Mouse (Mus musculus): ENCODE measurements around the gene Sh3bgrl3. TPM values are rescaled to one million over a fixed set of nuclear protein-coding genes. Genes with fewer than 3 reads are reported as not detected.

Gene Sh3bgrl3
- polyA plus RNA-seq, 1 experiment from 2014 or later, result 436 TPM

DNA sequence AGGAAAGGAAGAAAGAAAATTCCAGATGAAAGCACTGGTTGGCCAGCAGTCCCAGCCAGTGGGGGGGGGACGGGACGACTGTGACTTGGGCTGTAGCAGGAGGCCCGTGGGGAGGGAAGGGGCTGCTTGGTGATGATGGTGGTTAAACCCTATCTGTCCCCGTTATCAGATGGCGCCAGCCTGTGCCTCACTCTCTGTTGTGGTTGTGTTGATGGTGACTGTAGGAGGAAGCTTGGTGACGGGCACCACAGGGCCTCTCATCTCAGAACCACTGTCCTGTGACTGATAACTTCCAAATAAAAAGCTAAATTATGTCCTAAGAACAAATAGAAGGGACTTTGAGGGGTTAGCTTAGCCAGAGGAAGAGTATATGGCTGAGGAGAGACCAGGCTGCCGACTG lies 22.5 kb downstream of the Sh3bgrl3 start:
- 72% methylated on average over 7 of the region's 7 CpGs for WGBS
- Histone ChIP-seq H3K4me3 (replicated peaks) (no peak overlapping the region), H3K9ac (replicated peaks) (no peak overlapping the region), H3K9me3 (replicated peaks) (no peaks in the 10 kb centered on the region), H3K36me3 (no peaks in the 10 kb centered on the region), H3K27ac (replicated peaks) (no peak overlapping the region), H3K27me3 (replicated peaks) (no peaks in the 10 kb centered on the region), H3K4me1 (peaks cover 9% of the 10 kb centered on the region), H3K4me2 (no peak overlapping the region)
- ATAC-seq (ENCODE audit: low FRiP score), result no peak

DNA sequence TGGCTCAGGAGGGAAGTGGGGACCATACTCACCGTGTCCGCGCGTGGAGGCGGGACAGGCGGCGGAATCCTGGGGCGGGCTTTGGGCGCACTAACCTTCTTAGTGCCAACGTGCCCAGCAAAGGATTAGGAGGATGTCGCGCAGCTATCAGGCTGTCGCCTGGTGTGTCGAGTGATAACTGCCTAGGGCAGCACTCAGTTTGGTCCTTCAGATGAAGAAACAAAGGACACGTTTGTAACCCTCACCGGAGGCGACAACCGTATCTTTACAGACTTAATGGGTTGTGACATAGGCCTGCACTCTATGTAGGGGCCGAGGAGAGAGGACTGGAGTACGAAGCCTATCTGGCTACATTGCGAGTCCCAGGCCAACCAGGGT lies 25.9 kb downstream of the Sh3bgrl3 start:
- Histone ChIP-seq H3K27me3 (replicated peaks) (no peaks in the 10 kb centered on the region), H3K9me3 (replicated peaks) (no peaks in the 10 kb centered on the region), H3K36me3 (no peaks in the 10 kb centered on the region), H3K4me3 (replicated peaks) (peak overlapping the region; percentile 91), H3K4me2 (peak overlapping the region; percentile 74), H3K4me1 (peaks cover 9% of the 10 kb centered on the region), H3K9ac (replicated peaks) (peak overlapping the region; percentile 77), H3K27ac (replicated peaks) (0 out of 2 replicates have a peak overlapping the region, but pooled peaks have one; percentile 33)
- 3% methylated on average over 21 of the region's 21 CpGs for WGBS
- peak; percentile 81 for ATAC-seq (ENCODE audit: low FRiP score)

DNA sequence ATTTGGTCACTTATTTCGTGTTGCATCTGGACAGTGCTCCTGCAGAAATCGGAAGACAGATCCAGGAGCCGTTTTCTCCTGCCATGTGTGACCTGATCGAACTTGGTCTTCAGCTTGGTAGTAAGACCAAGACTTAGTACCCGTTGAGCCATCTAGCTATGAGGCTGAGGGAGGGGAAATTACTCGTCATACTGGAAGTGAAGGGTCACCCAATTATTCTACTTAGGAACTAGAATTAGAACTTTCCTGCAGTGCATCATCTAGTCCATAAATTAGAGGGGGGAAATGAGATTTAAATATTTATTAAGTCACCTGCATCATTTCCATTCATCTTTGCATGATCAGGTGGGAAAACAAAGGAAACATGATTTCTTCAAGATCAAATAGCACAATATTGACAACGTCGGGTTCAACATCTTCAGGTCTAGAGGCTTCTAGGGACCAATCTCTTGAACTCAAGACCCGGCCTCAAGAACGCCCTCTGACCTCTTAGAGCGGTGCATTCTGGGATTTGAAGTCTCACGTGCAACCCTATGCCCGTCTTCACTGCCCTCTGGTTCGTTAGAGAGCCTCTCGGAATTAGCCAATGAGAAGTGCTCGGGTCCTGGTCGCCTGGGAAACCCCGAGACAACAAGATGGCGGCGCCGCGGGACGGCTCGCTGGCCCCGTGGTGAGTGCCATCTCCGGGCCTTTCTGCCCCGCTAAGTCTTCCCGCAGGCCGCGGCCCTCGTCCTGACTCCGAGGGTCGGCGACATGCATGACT lies 26.4 kb downstream of the Sh3bgrl3 start, which contains the start of gene Ubxn11:
Gene Ubxn11 (plus strand): TSS at position 592 of the 763 bp plus-strand sequence.
- Histone ChIP-seq H3K9me3 (replicated peaks) (no peaks in the 10 kb centered on the region), H3K27ac (replicated peaks) (0 out of 2 replicates have a peak within 1 kb of the TSS, but pooled peaks have one; percentile 33), H3K4me2 (peak within 1 kb of the TSS; percentile 74), H3K4me1 (peaks cover 9% of the 10 kb centered on the region), H3K4me3 (replicated peaks) (peak within 1 kb of the TSS; percentile 91), H3K9ac (replicated peaks) (peak within 1 kb of the TSS; percentile 77), H3K36me3 (no peaks in the 10 kb centered on the region), H3K27me3 (replicated peaks) (no peaks in the 10 kb centered on the region)
- WGBS, result 17% methylated on average over 34 of the region's 34 CpGs
- peak; percentile 97 for ATAC-seq (ENCODE audit: low FRiP score)

- 86% methylated on average over 4 of the region's 4 CpGs for WGBS
- no peak for ATAC-seq (ENCODE audit: low FRiP score)
- H3K9ac ChIP-seq (replicated peaks), result no peak overlapping the region
- no peak overlapping the region for H3K4me3 ChIP-seq (replicated peaks)
- H3K4me2 ChIP-seq, result no peak overlapping the region
- peaks cover 9% of the 10 kb centered on the region for H3K4me1 ChIP-seq
- H3K9me3 ChIP-seq (replicated peaks), result no peaks in the 10 kb centered on the region
- H3K36me3 ChIP-seq, result no peaks in the 10 kb centered on the region
- H3K27ac ChIP-seq (replicated peaks), result no peak overlapping the region
- no peaks in the 10 kb centered on the region for H3K27me3 ChIP-seq (replicated peaks)
These were observed 28.3 kb downstream of the Sh3bgrl3 start for GRCm38 (mm10) chr4:134100245-134100644.

GRCm38 (mm10) chr4:134098628-134099027 lies 30.0 kb downstream of the Sh3bgrl3 start:
- no peak overlapping the region for H3K9ac ChIP-seq (replicated peaks)
- no peak overlapping the region for H3K4me2 ChIP-seq
- no peaks in the 10 kb centered on the region for H3K9me3 ChIP-seq (replicated peaks)
- peaks cover 9% of the 10 kb centered on the region for H3K4me1 ChIP-seq
- 78% methylated on average over 8 of the region's 8 CpGs for WGBS
- H3K27me3 ChIP-seq (replicated peaks), result no peaks in the 10 kb centered on the region
- H3K4me3 ChIP-seq (replicated peaks), result no peak overlapping the region
- H3K36me3 ChIP-seq, result no peaks in the 10 kb centered on the region
- no peak for ATAC-seq (ENCODE audit: low FRiP score)
- H3K27ac ChIP-seq (replicated peaks), result no peak overlapping the region

DNA sequence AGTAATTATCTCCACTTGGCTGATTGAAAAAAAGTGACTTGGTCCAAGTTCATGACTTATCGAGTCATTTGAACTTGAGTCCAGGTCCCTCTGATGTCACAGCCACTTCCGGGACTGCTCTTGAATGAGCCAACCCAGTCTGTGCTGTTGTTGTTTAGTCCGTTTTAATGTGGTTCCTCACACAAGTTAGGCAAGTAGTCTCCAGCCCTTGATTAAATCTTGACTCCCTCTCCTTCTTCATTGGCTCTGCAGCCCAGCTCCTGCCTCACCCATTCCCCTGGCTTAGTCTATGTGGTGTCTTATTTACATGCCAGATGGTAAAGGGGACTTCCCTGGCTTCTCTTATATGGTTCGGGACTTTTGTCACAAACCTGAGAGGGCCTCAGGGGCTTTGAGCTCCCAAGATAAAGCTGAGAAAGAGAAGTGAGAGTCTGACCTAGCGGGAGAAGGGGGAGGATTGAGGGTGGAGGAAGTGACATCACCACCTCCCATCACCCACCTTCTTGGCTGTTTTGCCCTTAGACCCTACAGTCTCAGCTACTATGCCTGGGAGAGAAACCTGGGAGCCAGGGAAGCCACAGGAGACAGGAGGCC lies 31.5 kb downstream of the Sh3bgrl3 start:
- no peaks in the 10 kb centered on the region for H3K36me3 ChIP-seq
- H3K27ac ChIP-seq (replicated peaks), result no peak overlapping the region
- no peaks in the 10 kb centered on the region for H3K9me3 ChIP-seq (replicated peaks)
- H3K4me1 ChIP-seq, result no peaks in the 10 kb centered on the region
- no peak for ATAC-seq (ENCODE audit: low FRiP score)
- no peak overlapping the region for H3K9ac ChIP-seq (replicated peaks)
- no peaks in the 10 kb centered on the region for H3K27me3 ChIP-seq (replicated peaks)
- no peak overlapping the region for H3K4me3 ChIP-seq (replicated peaks)
- no peak overlapping the region for H3K4me2 ChIP-seq
- WGBS, result 87% methylated on average over 5 of the region's 5 CpGs

DNA sequence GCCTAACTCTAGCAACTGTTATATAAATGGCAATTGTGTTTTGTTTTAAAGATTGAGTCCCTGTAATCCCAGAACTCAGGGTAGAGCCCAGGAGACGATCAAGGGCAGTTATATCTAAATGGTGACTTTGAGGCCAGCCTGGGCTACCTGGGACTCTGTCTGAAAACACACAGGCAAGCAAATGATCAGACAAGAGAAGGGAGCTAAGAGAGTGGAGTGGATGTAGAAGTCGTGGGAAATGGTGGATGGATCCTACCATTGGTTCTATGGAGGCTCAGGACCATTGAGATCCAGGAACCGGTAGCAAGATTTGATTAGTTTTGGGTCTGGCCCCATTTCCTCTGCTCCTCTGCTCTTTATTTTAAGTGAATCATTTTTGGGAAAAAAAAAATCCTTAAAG lies 32.5 kb downstream of the Sh3bgrl3 start:
- WGBS, result 88% methylated on average over 3 of the region's 3 CpGs
- Histone ChIP-seq H3K36me3 (no peaks in the 10 kb centered on the region), H3K27me3 (replicated peaks) (no peaks in the 10 kb centered on the region), H3K27ac (replicated peaks) (no peak overlapping the region), H3K9me3 (replicated peaks) (no peaks in the 10 kb centered on the region), H3K4me1 (no peaks in the 10 kb centered on the region), H3K4me3 (replicated peaks) (no peak overlapping the region), H3K4me2 (no peak overlapping the region), H3K9ac (replicated peaks) (no peak overlapping the region)
- no peak for ATAC-seq (ENCODE audit: low FRiP score)

DNA sequence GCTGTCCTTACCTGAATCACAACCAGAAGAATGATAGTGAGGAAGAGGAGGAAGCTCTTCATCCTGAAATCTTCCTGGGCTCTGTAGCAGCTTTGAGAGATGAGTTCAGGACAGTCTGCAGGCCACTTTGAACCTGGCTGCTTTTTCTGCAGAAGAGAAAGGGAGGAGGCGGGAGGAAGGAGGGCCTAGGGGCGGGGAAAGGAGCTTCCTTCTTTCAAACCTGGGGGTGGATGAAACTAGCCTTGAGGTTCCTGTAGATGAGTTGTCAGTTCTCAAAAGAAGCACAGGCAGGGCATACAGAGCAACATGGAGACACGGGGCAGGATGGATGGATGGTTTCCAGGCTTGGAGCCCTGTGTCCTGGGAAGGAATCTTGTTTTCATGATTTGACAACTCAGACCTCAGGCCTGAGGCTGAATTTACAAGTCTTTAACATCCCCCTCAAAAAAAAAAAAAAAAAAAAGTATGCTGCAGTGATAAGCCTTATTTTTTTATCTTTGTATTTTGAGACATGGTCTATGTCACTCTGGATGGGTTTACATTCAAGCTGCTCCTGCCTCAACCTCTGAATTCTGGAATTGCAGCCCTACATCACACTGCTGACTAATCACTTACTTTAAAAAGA lies 33.6 kb downstream of the Sh3bgrl3 start, which contains the start of gene Cd52:
Gene Cd52 (minus strand): TSS at position 160 of the 625 bp plus-strand sequence.
- Histone ChIP-seq H3K4me3 (replicated peaks) (no peak within 1 kb of the TSS), H3K4me2 (no peak within 1 kb of the TSS), H3K27ac (replicated peaks) (no peak within 1 kb of the TSS), H3K36me3 (no peaks in the 10 kb centered on the region), H3K9ac (replicated peaks) (no peak within 1 kb of the TSS), H3K9me3 (replicated peaks) (no peaks in the 10 kb centered on the region), H3K27me3 (replicated peaks) (no peaks in the 10 kb centered on the region), H3K4me1 (no peaks in the 10 kb centered on the region)
- 63% methylated on average over 3 of the region's 3 CpGs for WGBS
- no peak for ATAC-seq (ENCODE audit: low FRiP score)

GRCm38 (mm10) chr4:134094004-134094564 lies 34.5 kb downstream of the Sh3bgrl3 start:
- Histone ChIP-seq H3K27ac (replicated peaks) (no peak overlapping the region), H3K27me3 (replicated peaks) (no peaks in the 10 kb centered on the region), H3K9me3 (replicated peaks) (no peaks in the 10 kb centered on the region), H3K4me3 (replicated peaks) (no peak overlapping the region), H3K4me2 (no peak overlapping the region), H3K4me1 (no peaks in the 10 kb centered on the region), H3K36me3 (no peaks in the 10 kb centered on the region), H3K9ac (replicated peaks) (no peak overlapping the region)
- no peak for ATAC-seq (ENCODE audit: low FRiP score)
- 89% methylated on average over 7 of the region's 7 CpGs for WGBS

DNA sequence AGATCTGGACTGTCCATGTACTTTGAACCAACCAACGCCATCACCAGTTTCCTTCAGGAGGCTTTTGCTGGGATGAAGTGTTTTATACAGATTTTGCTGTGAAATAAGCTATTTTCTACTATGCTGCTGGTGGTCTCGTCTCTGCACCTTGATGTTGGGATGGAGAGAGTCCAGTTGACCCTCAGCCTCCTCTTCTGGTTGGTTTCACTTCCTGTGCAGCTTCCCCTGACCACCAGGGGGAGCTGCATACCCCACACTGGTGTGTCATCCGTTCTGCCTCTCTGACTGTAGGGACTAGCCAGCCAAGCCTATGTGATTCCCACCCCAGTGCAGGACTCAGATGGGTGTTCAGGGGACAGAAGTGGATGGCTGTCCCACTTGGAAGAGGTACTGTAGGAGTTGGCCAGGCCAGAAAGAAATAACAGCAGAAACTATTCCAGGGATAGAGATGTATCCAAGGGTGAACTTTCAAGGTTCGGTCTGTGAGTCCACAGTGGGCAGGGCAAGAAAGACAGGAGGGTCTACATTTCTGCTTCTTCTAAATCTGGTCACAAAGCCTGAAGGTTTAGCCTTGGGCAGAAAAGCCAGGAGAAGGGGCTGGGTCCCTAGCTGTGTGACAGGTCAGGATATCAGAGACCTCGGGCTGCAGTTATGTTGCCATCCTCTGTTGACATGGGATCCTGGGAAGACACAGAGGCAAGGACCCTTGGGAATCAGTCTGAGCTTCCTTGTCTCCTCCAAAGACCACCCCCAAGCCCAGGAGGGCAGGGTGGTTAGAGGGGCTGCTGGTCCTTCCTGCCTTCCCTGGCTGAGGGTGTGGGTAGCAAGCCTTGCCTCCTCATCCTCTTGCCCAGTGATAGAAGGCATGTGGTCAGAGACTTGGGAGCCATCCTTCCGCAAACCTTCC lies 36.0 kb downstream of the Sh3bgrl3 start:
- H3K4me2 ChIP-seq, result no peak overlapping the region
- H3K4me1 ChIP-seq, result no peaks in the 10 kb centered on the region
- H3K27ac ChIP-seq (replicated peaks), result no peak overlapping the region
- no peaks in the 10 kb centered on the region for H3K36me3 ChIP-seq
- H3K9me3 ChIP-seq (replicated peaks), result no peaks in the 10 kb centered on the region
- H3K4me3 ChIP-seq (replicated peaks), result no peak overlapping the region
- ATAC-seq (ENCODE audit: low FRiP score), result no peak
- no peaks in the 10 kb centered on the region for H3K27me3 ChIP-seq (replicated peaks)
- WGBS, result 75% methylated on average over 6 of the region's 6 CpGs
- H3K9ac ChIP-seq (replicated peaks), result no peak overlapping the region

- H3K36me3 ChIP-seq, result no peaks in the 10 kb centered on the region
- H3K9ac ChIP-seq (replicated peaks), result no peak overlapping the region
- no peaks in the 10 kb centered on the region for H3K9me3 ChIP-seq (replicated peaks)
- H3K4me2 ChIP-seq, result no peak overlapping the region
- no peak for ATAC-seq (ENCODE audit: low FRiP score)
- no peak overlapping the region for H3K4me3 ChIP-seq (replicated peaks)
- no peak overlapping the region for H3K27ac ChIP-seq (replicated peaks)
- H3K27me3 ChIP-seq (replicated peaks), result no peaks in the 10 kb centered on the region
- H3K4me1 ChIP-seq, result no peaks in the 10 kb centered on the region
- 88% methylated on average over 6 of the region's 6 CpGs for WGBS
These were observed 37.4 kb downstream of the Sh3bgrl3 start for GRCm38 (mm10) chr4:134091225-134091529.

Data from neural tube, embryonic 15.5 days (tissue).